Mouse (Mus musculus) lung, postnatal 10 days (tissue): Measurements from ENCODE around the gene Lyrm9.

Source experiments
- DNase-seq: peaks from one replicate; pipeline ENCODE4 v3.0.0; 2021

The Lyrm9 gene

GRCm38 (mm10) chr11:78815986-78816792 lies 10.2 kb upstream of the Lyrm9 start:
- no peak for DNase-seq

- no peak for DNase-seq
These were observed 8.9 kb upstream of the Lyrm9 start for GRCm38 (mm10) chr11:78817311-78818022.

GRCm38 (mm10) chr11:78820337-78821000 lies 5.9 kb upstream of the Lyrm9 start:
- DNase-seq = no peak

- peak; percentile 72 for DNase-seq
These were observed 3.4 kb upstream of the Lyrm9 start for GRCm38 (mm10) chr11:78822792-78823498.

- DNase-seq = no peak
These were observed 1.2 kb downstream of the Lyrm9 start for GRCm38 (mm10) chr11:78827546-78827945.

- peak; percentile 56 for DNase-seq
These were observed 2.0 kb downstream of the Lyrm9 start for GRCm38 (mm10) chr11:78828386-78828785.

- DNase-seq = peak; percentile 38
These were observed 3.0 kb downstream of the Lyrm9 start for GRCm38 (mm10) chr11:78829373-78829772.

- no peak for DNase-seq
These were observed 3.8 kb downstream of the Lyrm9 start for GRCm38 (mm10) chr11:78830180-78830579.

GRCm38 (mm10) chr11:78831716-78832115 lies 5.3 kb downstream of the Lyrm9 start:
- DNase-seq = peak; percentile 40

GRCm38 (mm10) chr11:78832117-78832726 lies 5.8 kb downstream of the Lyrm9 start:
- DNase-seq = no peak

- peak; percentile 82 for DNase-seq
These were observed 6.5 kb downstream of the Lyrm9 start for GRCm38 (mm10) chr11:78832816-78833314.

GRCm38 (mm10) chr11:78836486-78836885 lies 10.1 kb downstream of the Lyrm9 start:
- no peak for DNase-seq

- peak; percentile 64 for DNase-seq
These were observed 11.6 kb downstream of the Lyrm9 start for GRCm38 (mm10) chr11:78837989-78838388.

GRCm38 (mm10) chr11:78839491-78839890 lies 13.1 kb downstream of the Lyrm9 start:
- DNase-seq = no peak

GRCm38 (mm10) chr11:78840141-78840540 lies 13.8 kb downstream of the Lyrm9 start:
- no peak for DNase-seq

- DNase-seq = no peak
These were observed 15.6 kb downstream of the Lyrm9 start for GRCm38 (mm10) chr11:78841987-78842386.

GRCm38 (mm10) chr11:78846620-78847019 lies 20.2 kb downstream of the Lyrm9 start:
- no peak for DNase-seq

- DNase-seq = no peak
These were observed 21.8 kb downstream of the Lyrm9 start for GRCm38 (mm10) chr11:78847884-78848848.

GRCm38 (mm10) chr11:78849859-78850258 lies 23.5 kb downstream of the Lyrm9 start:
- no peak for DNase-seq

- no peak for DNase-seq
These were observed 25.0 kb downstream of the Lyrm9 start for GRCm38 (mm10) chr11:78851216-78851870.

GRCm38 (mm10) chr11:78851871-78852265 lies 25.5 kb downstream of the Lyrm9 start:
- DNase-seq = no peak
